Mouse (Mus musculus) midbrain, embryonic 16.5 days (tissue): Measurements from ENCODE around the gene Ckap4. TPM values are rescaled to one million over a fixed set of nuclear protein-coding genes. Genes with fewer than 3 reads are reported as not detected.

Source experiments
- ATAC-seq: fragments of 200-750 bp; cut with Nextera tagmentation; 2 replicates; pipeline ENCODE4 v1.8.0; 2017; ENCODE audit warnings: moderate TSS enrichment
- H3K27ac ChIP-seq: fragments of 300-500 bp; sonication (generic); 2 replicates; pipeline ENCODE4 v1.5.1; 2014; ENCODE audit warnings: mild to moderate bottlenecking, low read length, mixed read lengths
- H3K27me3 ChIP-seq: fragments of 300-500 bp; sonication (generic); 2 replicates; pipeline ENCODE4 v1.6.1; 2014; ENCODE audit warnings: low read depth, low read length, mixed read lengths; ENCODE audit not compliant: control insufficient read depth, insufficient read depth
- H3K36me3 ChIP-seq: fragments of 300-500 bp; sonication (generic); 2 replicates; pipeline ENCODE4 v1.6.1; 2014; ENCODE audit warnings: mild to moderate bottlenecking, low read length, moderate library complexity, mixed read lengths; ENCODE audit not compliant: control insufficient read depth, insufficient read depth
- H3K4me1 ChIP-seq: fragments of 300-500 bp; sonication (generic); 2 replicates; pipeline ENCODE4 v1.6.1; 2014; ENCODE audit warnings: mild to moderate bottlenecking, low read length, mixed read lengths; ENCODE audit not compliant: control insufficient read depth, insufficient read depth
- H3K4me2 ChIP-seq: fragments of 300-500 bp; sonication (generic); 2 replicates; pipeline ENCODE4 v1.6.1; 2014; ENCODE audit warnings: mild to moderate bottlenecking, low read length, mixed read lengths
- H3K4me3 ChIP-seq: fragments of 300-500 bp; sonication (generic); 2 replicates; pipeline ENCODE4 v1.5.1; 2014; ENCODE audit warnings: low read depth, mild to moderate bottlenecking, low read length, moderate library complexity, mixed read lengths
- H3K9ac ChIP-seq: fragments of 300-500 bp; sonication (generic); 2 replicates; pipeline ENCODE4 v1.6.1; 2014; ENCODE audit warnings: low read depth, low read length, mixed read lengths
- H3K9me3 ChIP-seq: fragments of 300-500 bp; sonication (generic); replicated peaks from 2 replicates; pipeline ENCODE4 v1.6.1; 2014; ENCODE audit warnings: mild to moderate bottlenecking, low read length, mixed read lengths; ENCODE audit not compliant: control insufficient read depth, poor library complexity, severe bottlenecking
- WGBS: fragments of 180-500 bp; shearing (Covaris S2); extraction: QIAGEN DNeasy Blood & Tissue Kit; methylation state at CpG from one replicate; pipeline ENCODE4 v1.1.7; 2014; 5-methylcytosine and 5-hydroxymethylcytosine counted together
- polyA plus RNA-seq: library from polyadenylated mRNA; unstranded; fragments of >200 nt; fragmentation: Nextera tagmentation; extraction: Ambion mirVana; gene quantifications from 2 replicates; pipeline ENCODE4 v1.2.1, GENCODE M21; 2015

Gene Ckap4
- polyA plus RNA-seq, 1 experiment from 2014 or later = 45.9 TPM

DNA sequence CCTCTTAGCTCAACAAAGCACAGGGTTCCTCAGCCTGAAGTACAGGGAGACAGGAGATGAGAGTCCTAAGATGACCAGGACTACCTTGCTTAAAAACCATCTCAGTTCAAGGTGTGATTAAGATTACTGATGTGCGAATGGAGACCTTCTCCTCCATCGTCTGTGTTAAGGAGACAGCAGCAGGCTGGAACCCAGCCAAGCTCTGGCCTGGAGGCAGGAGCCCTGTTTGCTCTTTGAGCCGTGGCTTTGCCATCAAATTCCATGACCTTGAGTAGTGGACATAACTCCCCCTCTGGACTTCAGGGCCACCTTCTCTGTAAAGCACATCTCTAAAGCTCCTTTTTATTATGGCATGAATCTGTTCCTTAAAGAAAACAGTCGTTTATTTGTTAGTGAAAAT lies 2.0 kb upstream of the Ckap4 start:
- Histone ChIP-seq H3K9ac (no peak overlapping the region), H3K4me1 (peaks cover 20% of the 10 kb centered on the region), H3K4me3 (no peak overlapping the region), H3K4me2 (no peak overlapping the region), H3K27ac (no peak overlapping the region), H3K36me3 (no peaks in the 10 kb centered on the region), H3K9me3 (no peaks in the 10 kb centered on the region), H3K27me3 (no peaks in the 10 kb centered on the region)
- no peak for ATAC-seq
- WGBS = 58% methylated on average over 4 of the region's 4 CpGs

DNA sequence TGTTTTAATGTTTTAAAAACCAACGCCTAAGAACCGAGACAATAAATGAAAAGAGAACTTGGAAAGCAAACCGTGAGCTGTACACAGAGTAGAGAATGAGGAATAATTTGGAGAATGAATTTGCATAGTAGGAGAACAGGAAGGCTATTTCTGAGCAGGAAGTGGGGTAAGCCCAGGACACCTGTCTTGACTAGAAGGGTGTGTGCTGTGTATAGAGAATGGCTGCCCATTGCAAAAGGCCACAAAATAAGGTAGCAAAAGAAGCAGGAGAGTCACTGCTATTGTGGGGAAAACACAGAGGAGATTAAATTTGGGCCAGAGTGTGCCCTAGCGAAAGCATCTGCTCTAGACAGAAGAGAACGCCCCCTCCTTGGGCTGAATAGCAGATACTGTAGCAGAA lies 1.6 kb upstream of the Ckap4 start:
- ATAC-seq = no peak
- WGBS = 55% methylated on average over 5 of the region's 5 CpGs

DNA sequence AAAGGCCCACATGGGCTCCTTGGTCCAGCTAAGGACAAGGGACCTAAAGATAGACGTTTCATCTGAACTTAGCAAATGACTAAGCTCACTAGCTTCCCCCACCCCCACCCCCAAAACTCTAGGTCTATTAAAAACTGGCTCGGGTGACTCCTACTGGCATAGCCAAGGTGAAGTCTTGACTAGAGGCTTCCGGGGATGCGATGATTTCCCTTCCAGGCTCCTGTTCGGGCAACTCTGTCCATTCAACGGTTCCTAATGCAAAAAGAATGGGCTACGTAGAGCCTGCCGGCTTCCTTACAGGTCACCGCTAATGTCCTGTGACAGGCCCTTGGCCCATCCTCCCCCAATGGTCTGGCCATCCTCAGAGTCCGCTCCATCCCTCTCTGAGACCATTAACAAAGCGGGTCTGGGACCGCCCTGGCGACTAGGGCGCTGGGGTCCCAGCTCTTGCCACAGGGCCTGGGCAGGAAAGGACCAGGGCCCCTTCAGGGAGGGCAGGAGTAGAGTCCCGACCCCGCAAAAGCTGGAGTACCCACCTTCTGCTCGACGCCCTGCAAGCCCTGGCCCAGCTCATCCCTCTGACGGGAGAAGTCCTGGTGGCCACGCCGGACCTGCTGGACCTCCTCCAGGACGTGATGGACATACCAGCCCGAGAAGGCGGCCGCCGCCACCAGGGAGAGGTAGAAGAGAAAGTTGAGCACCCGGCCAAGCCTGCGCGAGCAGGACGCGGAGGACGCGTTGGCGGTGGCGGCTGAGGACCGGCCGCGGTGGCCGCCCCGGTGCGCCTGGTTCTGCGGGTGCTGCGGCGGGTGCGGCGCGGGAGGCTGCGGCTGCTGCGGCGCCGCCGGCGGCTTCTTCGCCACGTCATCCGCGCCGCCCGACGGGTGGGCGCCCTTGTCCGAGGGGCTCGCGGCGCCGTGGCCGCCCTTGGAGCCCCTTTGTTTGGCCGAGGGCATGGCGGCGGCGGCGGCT lies 665 bp downstream of the Ckap4 start:
- Histone ChIP-seq H3K27me3 (no peaks in the 10 kb centered on the region), H3K9ac (peak overlapping the region; percentile 99), H3K4me1 (peaks cover 31% of the 10 kb centered on the region), H3K4me3 (peak overlapping the region; percentile 95), H3K27ac (peak overlapping the region; percentile 88), H3K36me3 (peaks cover 3% of the 10 kb centered on the region), H3K4me2 (peak overlapping the region; percentile 70), H3K9me3 (no peaks in the 10 kb centered on the region)
- WGBS = under 1% methylated on average over 51 of the region's 72 CpGs
- peak; percentile 55 for ATAC-seq

More for the DNA sequence above, 1.6 kb upstream of the Ckap4 start:
- Histone ChIP-seq H3K4me2 (no peak overlapping the region), H3K9ac (no peak overlapping the region), H3K9me3 (no peaks in the 10 kb centered on the region), H3K36me3 (no peaks in the 10 kb centered on the region), H3K4me1 (peaks cover 23% of the 10 kb centered on the region), H3K27me3 (no peaks in the 10 kb centered on the region), H3K27ac (no peak overlapping the region), H3K4me3 (no peak overlapping the region)

DNA sequence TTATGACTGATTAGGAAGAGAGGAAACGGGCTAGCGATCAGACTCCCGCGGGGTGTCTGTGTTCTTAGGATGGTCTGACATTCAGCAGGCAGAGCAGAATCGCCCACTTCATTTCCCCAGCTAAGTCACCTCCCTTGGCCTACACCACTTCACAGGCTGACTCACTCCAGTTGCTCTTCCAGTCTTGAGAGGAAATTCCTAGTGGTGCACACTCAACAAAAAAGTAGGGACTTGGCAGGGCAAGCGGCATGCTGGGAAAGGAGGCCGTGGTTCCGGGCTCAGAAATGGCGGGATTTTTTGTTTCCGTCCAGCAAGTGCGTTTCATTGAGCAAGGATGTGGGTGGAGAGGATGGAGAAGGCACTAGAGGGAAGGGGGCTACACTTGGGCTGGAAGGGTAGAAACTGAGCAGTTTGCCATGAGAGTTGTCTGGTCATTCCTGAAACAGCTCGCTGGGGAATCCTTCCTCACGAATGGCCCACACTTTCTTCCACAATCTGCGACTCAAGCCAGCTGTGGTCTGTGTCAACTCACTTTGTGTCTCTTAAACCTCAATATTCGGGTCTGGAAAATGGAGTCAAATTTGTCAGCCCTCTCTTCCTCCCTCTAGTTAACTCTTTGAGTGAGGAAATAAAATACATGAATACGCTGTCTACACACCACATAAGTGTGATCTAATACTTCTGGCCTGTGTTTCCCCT lies 1.5 kb downstream of the Ckap4 start:
- Histone ChIP-seq H3K9ac (peak overlapping the region; percentile 99), H3K4me1 (peaks cover 31% of the 10 kb centered on the region), H3K36me3 (peaks cover 11% of the 10 kb centered on the region), H3K27me3 (no peaks in the 10 kb centered on the region), H3K9me3 (no peaks in the 10 kb centered on the region), H3K4me2 (peak overlapping the region; percentile 70), H3K27ac (no peak overlapping the region; the same call in 1 of the 2 replicates), H3K4me3 (peak overlapping the region; percentile 95)
- no peak for ATAC-seq
- 57% methylated on average over 16 of the region's 16 CpGs for WGBS

DNA sequence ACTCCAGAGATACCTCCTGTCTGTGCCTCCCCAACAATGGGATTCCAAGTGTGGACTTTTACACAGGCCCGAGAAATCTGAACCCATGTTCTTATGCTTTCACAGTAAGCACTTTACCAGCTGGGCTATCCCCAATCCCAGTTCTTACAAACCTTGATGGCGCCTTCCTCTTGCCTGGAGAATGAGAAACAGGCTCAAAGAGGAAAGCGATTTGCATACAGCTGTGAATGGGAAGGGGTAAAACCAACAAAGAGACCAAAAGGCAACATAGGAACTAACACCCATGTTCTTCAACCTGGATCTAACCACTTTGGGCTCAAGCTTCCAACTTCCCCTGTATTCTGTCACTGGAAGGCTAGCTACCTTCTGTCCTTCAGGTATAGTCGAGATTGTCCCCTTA lies 2.3 kb downstream of the Ckap4 start:
- H3K9ac ChIP-seq = peak overlapping the region; percentile 22; the same call in 1 of the 2 replicates
- 72% methylated on average over 4 of the region's 4 CpGs for WGBS

DNA sequence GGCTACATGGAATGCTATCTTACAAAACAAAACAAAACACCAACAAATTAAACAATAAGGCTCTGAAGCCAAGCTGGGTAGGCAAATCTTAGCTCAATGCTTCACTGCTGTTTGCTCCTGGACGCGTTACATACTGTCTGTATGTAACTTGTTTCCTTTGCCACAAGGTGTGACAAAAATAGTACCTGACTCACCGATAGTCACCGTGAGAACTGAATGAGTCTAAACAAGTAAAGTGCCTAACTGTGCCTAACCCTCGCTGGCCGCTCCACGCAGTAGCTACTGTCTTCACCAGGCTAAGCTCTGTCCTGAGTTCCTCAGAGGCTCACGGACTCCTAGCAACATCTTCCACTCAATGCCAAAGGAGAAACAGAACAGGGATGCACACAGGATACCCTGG lies 3.5 kb downstream of the Ckap4 start:
- Histone ChIP-seq H3K27me3 (no peaks in the 10 kb centered on the region), H3K4me1 (peaks cover 33% of the 10 kb centered on the region), H3K9me3 (no peaks in the 10 kb centered on the region), H3K4me3 (no peak overlapping the region), H3K27ac (no peak overlapping the region), H3K36me3 (peaks cover 14% of the 10 kb centered on the region), H3K4me2 (0 out of 2 replicates have a peak overlapping the region, but pooled peaks have one; percentile 13), H3K9ac (no peak overlapping the region)
- no peak for ATAC-seq
- 90% methylated on average over 8 of the region's 8 CpGs for WGBS

More for the DNA sequence above, 2.3 kb downstream of the Ckap4 start:
- Histone ChIP-seq H3K36me3 (peaks cover 11% of the 10 kb centered on the region), H3K27ac (no peak overlapping the region), H3K4me1 (peaks cover 31% of the 10 kb centered on the region), H3K9me3 (no peaks in the 10 kb centered on the region), H3K4me2 (peak overlapping the region; percentile 70), H3K27me3 (no peaks in the 10 kb centered on the region), H3K4me3 (peak overlapping the region; percentile 95; the same call in 1 of the 2 replicates)
- ATAC-seq = no peak

DNA sequence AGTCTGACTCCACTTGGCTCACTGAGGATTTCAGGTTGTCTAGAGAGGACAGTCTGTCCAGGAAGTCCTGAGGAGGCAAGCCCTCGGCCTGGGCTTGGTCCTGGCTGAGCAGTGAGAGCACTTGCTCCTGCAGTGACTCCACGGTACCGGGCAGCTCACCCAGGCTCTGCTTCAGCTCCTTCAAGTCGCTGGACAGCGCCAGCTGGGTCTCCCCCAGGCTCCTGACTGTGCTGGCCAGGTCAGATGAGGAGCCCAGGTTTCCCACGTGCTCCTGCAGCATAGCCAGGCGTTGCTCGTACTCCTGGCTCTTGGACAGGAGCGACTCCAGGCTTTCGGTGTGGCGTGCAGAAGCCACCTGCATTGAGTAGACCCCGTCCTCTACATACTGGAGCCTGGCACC lies 6.2 kb downstream of the Ckap4 start:
- no peak for ATAC-seq
- Histone ChIP-seq H3K4me3 (no peak overlapping the region), H3K9me3 (no peaks in the 10 kb centered on the region), H3K9ac (no peak overlapping the region), H3K36me3 (peaks cover 14% of the 10 kb centered on the region), H3K4me2 (no peak overlapping the region), H3K27me3 (no peaks in the 10 kb centered on the region), H3K27ac (no peak overlapping the region), H3K4me1 (peaks cover 31% of the 10 kb centered on the region)
- 82% methylated on average over 12 of the region's 12 CpGs for WGBS

DNA sequence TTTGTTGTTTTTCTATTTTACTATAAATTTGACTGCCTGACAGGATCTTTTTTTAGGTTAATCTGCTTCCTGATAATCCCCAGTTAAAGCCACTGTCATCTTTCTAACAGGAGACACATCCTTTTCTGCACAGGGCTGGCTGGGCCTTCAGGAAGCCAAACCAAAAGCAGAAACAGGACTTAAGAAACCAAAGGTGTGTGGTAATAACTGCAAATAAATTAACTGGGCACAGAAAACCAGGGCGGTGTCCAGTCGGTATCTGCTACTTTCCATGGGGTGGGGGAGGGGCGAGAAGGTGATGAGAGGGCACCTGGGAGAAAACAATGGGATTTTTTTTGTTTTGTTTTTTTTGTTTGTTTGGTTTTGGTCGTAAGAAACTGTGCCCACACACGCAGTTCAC lies 6.8 kb downstream of the Ckap4 start:
- 82% methylated on average over 5 of the region's 5 CpGs for WGBS
- peaks cover 25% of the 10 kb centered on the region for H3K4me1 ChIP-seq
- H3K36me3 ChIP-seq = peaks cover 14% of the 10 kb centered on the region

DNA sequence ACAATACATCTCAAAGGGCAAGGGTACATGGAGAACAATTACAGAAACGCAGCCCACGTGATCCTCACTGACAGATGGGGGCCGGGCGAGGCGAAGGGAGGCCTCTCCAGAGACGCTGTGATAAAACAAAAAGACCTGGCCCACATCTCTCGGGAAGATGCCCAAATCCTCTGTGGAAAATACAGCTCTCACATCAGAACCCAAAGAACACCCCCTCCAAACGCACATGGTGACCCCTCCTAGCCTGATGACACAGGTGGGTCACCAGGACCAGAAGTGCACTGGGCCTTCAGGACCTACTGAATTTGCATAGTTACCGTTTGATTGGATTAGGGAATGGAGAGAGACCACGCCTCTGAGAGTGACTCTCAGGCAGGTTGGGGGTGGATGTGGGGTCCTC lies 7.4 kb downstream of the Ckap4 start:
- ATAC-seq = no peak
- no peak overlapping the region for H3K4me3 ChIP-seq
- H3K27ac ChIP-seq = no peak overlapping the region
- no peaks in the 10 kb centered on the region for H3K9me3 ChIP-seq
- H3K4me2 ChIP-seq = no peak overlapping the region
- peaks cover 14% of the 10 kb centered on the region for H3K36me3 ChIP-seq
- no peak overlapping the region for H3K9ac ChIP-seq
- H3K4me1 ChIP-seq = peaks cover 19% of the 10 kb centered on the region
- WGBS = 42% methylated on average over 10 of the region's 10 CpGs
- H3K27me3 ChIP-seq = no peaks in the 10 kb centered on the region

More for the DNA sequence above, 6.8 kb downstream of the Ckap4 start:
- no peaks in the 10 kb centered on the region for H3K27me3 ChIP-seq
- no peak overlapping the region for H3K4me3 ChIP-seq
- no peak overlapping the region for H3K27ac ChIP-seq
- H3K9ac ChIP-seq = no peak overlapping the region
- ATAC-seq = no peak
- no peak overlapping the region for H3K4me2 ChIP-seq
- no peaks in the 10 kb centered on the region for H3K9me3 ChIP-seq
